Mouse (Mus musculus) forebrain, embryonic 13.5 days (tissue): Measurements from ENCODE around the gene Sgk2. TPM values are rescaled to one million over a fixed set of nuclear protein-coding genes. Genes with fewer than 3 reads are reported as not detected.

Experiments
- ATAC-seq: fragments of 200-750 bp; cut with Nextera tagmentation; 2 replicates; pipeline ENCODE4 v1.8.0; 2017
- H3K27ac ChIP-seq: fragments of 300-500 bp; sonication (generic); 2 replicates; pipeline ENCODE4 v1.5.1; 2015; ENCODE audit warnings: inconsistent platforms, mild to moderate bottlenecking, moderate library complexity
- H3K27me3 ChIP-seq: fragments of 300-500 bp; sonication (generic); 2 replicates; pipeline ENCODE4 v1.6.1; 2015; ENCODE audit warnings: mild to moderate bottlenecking, inconsistent platforms
- H3K36me3 ChIP-seq: fragments of 300-500 bp; sonication (generic); 2 replicates; pipeline ENCODE4 v1.6.1; 2015; ENCODE audit warnings: mild to moderate bottlenecking, inconsistent platforms; ENCODE audit not compliant: poor library complexity, severe bottlenecking
- H3K4me1 ChIP-seq: fragments of 300-500 bp; sonication (generic); 2 replicates; pipeline ENCODE4 v1.6.1; 2015; ENCODE audit warnings: inconsistent platforms
- H3K4me2 ChIP-seq: fragments of 300-500 bp; sonication (generic); 2 replicates; pipeline ENCODE4 v1.6.1; 2015; ENCODE audit warnings: inconsistent platforms, mild to moderate bottlenecking, moderate library complexity
- H3K4me3 ChIP-seq: fragments of 300-500 bp; sonication (generic); 2 replicates; pipeline ENCODE4 v1.5.1; 2015; ENCODE audit warnings: mild to moderate bottlenecking, inconsistent platforms
- H3K9ac ChIP-seq: fragments of 300-500 bp; sonication (generic); 2 replicates; pipeline ENCODE4 v1.6.1; 2015; ENCODE audit warnings: mild to moderate bottlenecking, inconsistent platforms
- H3K9me3 ChIP-seq: fragments of 300-500 bp; sonication (generic); replicated peaks from 2 replicates; pipeline ENCODE4 v1.6.1; 2016; ENCODE audit warnings: inconsistent platforms
- WGBS: fragments of 180-500 bp; shearing (Covaris S2); methylation state at CpG from one replicate; pipeline ENCODE4 v1.1.7; 2015; 5-methylcytosine and 5-hydroxymethylcytosine counted together
- polyA plus RNA-seq: library from polyadenylated mRNA; unstranded; fragments of >200 nt; fragmentation: Nextera tagmentation; extraction: Ambion mirVana; gene quantifications from 2 replicates; pipeline ENCODE4 v1.2.1, GENCODE M21; 2015

The Sgk2 gene
- polyA plus RNA-seq, 1 experiment from 2014 or later, result not detected

- Histone ChIP-seq H3K4me3 (no peak overlapping the region), H3K4me1 (no peaks in the 10 kb centered on the region), H3K9ac (no peak overlapping the region), H3K27ac (no peak overlapping the region), H3K9me3 (no peaks in the 10 kb centered on the region), H3K36me3 (peaks cover 30% of the 10 kb centered on the region), H3K4me2 (no peak overlapping the region), H3K27me3 (no peaks in the 10 kb centered on the region)
- no peak for ATAC-seq
- 70% methylated on average over 6 of the region's 6 CpGs for WGBS
Measured at GRCm38 (mm10) chr2:163062119-163062508, 75.0 kb downstream of the Sgk2 start.

Other genes starting within 250 kb of the Sgk2 start
- gene Srsf6, start 55.8 kb upstream of the Sgk2 start, polyA plus RNA-seq, result 212 and 238 TPM in 2 replicates
- 0.25 and 0.37 TPM in 2 replicates for gene L3mbtl1, start 43.9 kb upstream of the Sgk2 start, polyA plus RNA-seq
- 44.8 and 48.9 TPM in 2 replicates for gene Ift52, start 30.0 kb downstream of the Sgk2 start, polyA plus RNA-seq
- gene Mybl2, start 67.4 kb downstream of the Sgk2 start, polyA plus RNA-seq, result 24.8 and 27.0 TPM in 2 replicates
- gene Gtsf1l, start 100.5 kb downstream of the Sgk2 start, polyA plus RNA-seq, result not detected in 2 replicates
- 17.9 and 20.6 TPM in 2 replicates for gene Tox2, start 215.8 kb downstream of the Sgk2 start, polyA plus RNA-seq